Mouse (Mus musculus): Measurements from ENCODE around the gene Chac2.

DNA sequence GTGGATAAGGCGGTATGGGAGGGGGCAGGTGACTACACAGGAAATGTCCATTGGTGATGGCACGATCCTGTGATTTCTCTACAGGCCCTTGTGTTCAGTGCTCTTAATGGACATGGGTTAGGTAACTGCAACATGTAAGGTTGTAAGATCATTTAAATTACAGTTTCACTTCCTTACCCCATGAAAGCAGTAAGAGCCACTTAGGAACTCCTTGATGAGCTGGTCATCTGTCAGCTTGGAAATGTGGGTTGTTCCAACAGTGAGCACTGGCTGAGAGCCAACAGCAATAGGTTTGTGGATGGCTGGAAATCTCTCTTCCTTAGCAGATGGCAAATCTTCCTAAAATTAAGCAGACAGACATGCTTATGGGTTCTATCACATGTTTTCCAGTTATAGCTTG lies 42.6 kb downstream of the Chac2 start:
- TF ChIP-seq CTCF (conservative IDR thresholded peaks at IDR 0.05; ENCODE audit: low read length) (no peak), POU5F1 (IDR thresholded peaks at IDR 0.05; ENCODE audit: borderline replicate concordance, low read length) (no peak), NANOG (IDR thresholded peaks at IDR 0.05; ENCODE audit: borderline replicate concordance, low read length) (no peak)
